Mouse (Mus musculus): ENCODE measurements around the gene Bhlhe41.

Gene Bhlhe41

GRCm38 (mm10) chr6:145865289-145865885, at the start of gene Bhlhe41:
TSS of gene Bhlhe41 (minus strand) at chr6:145865558.
- DNase-seq (ENCODE audit: low spot score in 2 of 2): peak in 1 of 2 experiments; percentile 22

DNA sequence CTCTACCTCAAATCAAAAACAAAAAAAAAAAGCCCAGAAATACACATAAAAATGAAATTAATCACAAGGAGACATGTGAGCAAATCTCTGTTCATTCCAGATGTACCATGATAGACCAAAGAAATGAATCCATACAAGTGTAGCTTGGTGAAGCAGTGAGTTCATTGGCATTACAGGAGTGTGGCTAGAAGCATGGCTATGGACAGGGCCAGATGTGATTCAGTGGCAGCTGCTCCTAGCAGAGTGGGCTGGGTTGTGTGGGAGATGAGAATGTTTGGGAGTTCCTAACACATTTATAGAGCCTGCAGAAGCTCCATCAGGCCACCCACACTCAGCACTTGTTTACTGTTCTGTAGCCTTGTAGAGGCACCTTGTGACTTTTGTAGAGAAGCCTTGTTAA, 46.9 kb upstream of the Bhlhe41 start:
- DNase-seq (ENCODE audit: low spot score in 2 of 2): no peak

GRCm38 (mm10) chr6:145910469-145911426, 45.4 kb upstream of the Bhlhe41 start:
- no peak for DNase-seq (ENCODE audit: low spot score in 2 of 2)

- no peak for DNase-seq (ENCODE audit: low spot score in 2 of 2)
Observed at GRCm38 (mm10) chr6:145909943-145910342, 44.6 kb upstream of the Bhlhe41 start.

- no peak for DNase-seq (ENCODE audit: low spot score in 2 of 2)
Observed at GRCm38 (mm10) chr6:145906096-145906890, 40.9 kb upstream of the Bhlhe41 start.

- DNase-seq (ENCODE audit: low spot score in 2 of 2): no peak
Observed at GRCm38 (mm10) chr6:145904616-145905015, 39.3 kb upstream of the Bhlhe41 start.

DNA sequence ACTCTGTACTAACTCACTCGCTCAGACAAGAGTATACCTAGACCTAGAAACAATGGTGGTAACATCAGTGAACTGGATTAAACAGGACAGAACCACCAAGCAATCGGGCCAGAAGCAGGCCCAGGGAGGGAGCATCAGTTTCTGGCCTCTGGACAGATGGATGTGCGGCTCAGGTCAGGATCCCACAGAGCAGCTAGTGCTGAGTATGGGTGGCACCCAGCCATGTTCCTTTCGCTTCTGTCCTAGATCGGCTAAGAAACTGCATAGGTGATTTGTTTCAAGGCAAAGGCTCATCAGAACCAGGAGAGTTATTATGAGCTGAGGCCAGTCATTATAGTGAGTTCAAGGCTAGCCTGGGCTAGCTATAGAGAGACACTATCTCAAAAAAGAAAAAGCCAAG, 38.8 kb upstream of the Bhlhe41 start:
- no peak for DNase-seq (ENCODE audit: low spot score in 2 of 2)

DNA sequence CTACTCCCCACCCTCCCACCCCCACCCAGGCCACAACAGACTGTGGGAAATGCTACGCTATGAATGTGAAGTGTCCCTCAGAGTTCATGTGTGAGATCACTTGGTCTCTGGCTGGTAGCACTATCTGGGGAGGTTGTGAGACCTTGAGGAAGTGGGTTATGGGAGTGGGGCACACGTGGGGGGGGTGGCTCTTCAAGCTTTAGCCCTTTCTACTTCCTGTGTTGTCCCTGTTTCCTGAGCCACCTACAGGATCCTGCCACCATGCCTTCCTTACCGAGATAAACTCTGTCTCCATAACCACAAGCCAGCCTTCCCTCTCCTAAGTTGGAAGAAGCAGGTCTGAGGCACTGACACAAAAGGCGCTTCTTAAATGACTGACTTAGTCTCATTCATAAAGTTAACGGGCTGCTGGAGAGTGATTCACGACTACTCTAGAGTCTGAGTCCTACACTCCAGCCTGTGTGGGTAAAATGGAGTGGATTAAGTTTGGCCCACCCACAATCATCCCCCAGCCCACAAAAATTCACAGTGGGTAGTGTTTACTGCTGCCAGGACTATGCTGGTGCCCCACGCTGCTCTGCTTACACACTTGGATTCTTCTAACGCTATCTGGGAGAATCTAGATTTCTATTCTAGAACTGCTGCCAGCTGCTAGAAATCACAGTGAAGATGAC, 29.4 kb upstream of the Bhlhe41 start:
- no peak for DNase-seq (ENCODE audit: low spot score in 2 of 2)

GRCm38 (mm10) chr6:145893366-145894021, 28.1 kb upstream of the Bhlhe41 start:
- peak; percentile 20 to 47 for DNase-seq (ENCODE audit: low spot score in 2 of 2)

DNA sequence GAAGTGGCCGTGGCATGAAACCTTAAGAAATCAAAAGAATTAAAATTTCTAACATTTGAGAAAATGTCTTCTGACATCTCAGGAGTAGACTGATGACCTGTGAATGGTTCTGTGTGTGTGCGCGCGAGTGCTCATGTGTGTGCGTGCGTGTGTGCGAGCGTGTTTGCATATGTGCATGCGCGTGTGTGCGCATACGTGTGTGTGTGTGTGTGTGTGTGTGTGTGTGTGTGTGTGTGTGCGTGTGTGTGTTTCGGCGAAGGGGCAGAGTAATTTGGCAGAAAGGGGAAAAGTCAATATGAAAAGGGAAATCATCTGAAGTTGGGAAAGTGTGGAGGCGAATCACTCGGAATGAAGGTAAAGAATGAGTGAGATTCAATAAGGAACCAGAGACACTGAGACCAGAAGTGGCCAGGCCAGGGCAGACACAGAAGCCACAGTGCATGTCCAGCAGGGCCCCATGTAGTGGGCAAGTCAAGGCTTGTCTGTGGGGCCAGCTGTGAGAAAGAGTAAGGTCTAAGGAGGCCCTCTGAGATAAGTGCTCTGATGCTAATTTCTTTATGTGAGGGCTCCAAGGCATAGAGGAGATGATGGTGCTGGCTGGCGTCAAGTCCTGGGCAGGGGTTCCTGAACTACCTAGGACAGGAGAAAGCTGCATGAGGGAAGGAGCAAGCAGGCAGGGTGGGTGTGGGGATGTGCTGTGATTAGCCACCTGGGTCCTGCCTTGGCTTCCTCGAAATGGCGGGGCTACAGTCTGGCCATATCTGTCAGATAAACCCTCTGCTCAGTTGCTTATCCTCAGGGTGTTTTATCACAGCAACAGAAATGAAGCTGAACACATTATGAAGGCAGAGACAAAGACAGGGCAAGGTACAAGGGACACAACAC, 27.3 kb upstream of the Bhlhe41 start:
- DNase-seq (ENCODE audit: low spot score in 2 of 2): no peak

DNA sequence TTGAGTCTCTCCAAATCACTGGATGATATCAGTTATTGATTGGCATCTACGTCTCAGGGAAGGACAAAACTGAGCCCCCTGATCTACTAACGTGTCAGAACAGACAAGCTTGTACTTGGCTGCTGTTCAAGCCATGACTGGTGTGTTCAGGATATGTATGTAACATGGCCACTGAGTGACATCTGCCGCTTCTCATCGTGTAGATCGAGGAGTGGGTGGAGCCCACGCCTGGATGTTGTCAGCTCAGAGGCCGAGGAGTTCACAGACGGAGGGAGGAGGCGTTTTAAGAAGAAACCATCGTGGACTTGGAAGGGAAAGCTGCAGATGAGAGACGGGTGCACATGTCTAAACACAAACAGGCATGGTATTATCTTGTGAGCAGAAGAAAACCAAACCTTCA, 26.6 kb upstream of the Bhlhe41 start:
- no peak for DNase-seq (ENCODE audit: low spot score in 2 of 2)

- DNase-seq (ENCODE audit: low spot score in 2 of 2): no peak
Observed at GRCm38 (mm10) chr6:145887719-145888118, 22.4 kb upstream of the Bhlhe41 start.

DNA sequence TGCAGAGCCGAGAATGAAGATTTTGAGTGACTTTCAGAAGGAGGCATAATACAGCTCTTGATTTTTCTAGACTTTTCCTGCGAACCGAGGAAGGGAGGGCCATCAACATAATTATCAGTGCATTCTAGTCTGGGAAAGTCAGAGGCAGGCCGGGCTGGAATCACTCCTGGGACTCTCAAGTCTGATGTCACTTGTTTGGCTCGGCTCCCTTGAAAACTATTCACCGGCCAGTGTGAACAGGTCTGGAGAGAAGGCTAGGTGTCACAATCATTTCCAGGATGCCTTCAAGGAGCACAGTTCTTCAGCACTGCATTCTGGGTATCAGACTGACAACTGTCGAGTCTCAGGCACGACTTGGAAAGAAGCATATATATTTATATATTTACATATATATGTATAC, 20.9 kb upstream of the Bhlhe41 start:
- DNase-seq (ENCODE audit: low spot score in 2 of 2): no peak

DNA sequence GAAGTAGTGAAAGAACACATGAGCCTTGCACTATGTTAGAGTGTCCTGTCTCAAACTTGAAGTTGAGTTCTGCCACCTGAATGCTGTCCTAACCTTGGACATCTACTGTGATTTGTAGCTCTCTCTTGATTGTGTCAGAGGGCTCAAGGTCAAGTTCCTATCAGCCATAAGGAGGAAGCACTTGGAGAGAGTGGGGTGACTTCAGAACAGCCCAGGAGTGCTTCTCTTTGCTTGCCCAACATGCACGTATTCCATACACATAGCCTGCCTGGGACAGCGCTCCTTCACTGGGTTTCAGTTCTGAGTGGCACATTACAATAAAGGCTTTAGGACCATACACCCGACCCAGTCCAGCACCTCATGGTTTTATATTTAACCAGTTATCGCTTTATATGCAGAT, 19.7 kb upstream of the Bhlhe41 start:
- DNase-seq (ENCODE audit: low spot score in 2 of 2): no peak

- no peak for DNase-seq (ENCODE audit: low spot score in 2 of 2)
Observed at GRCm38 (mm10) chr6:145883668-145884067, 18.3 kb upstream of the Bhlhe41 start.

- no peak for DNase-seq (ENCODE audit: low spot score in 2 of 2)
Observed at GRCm38 (mm10) chr6:145883010-145883409, 17.7 kb upstream of the Bhlhe41 start.

DNA sequence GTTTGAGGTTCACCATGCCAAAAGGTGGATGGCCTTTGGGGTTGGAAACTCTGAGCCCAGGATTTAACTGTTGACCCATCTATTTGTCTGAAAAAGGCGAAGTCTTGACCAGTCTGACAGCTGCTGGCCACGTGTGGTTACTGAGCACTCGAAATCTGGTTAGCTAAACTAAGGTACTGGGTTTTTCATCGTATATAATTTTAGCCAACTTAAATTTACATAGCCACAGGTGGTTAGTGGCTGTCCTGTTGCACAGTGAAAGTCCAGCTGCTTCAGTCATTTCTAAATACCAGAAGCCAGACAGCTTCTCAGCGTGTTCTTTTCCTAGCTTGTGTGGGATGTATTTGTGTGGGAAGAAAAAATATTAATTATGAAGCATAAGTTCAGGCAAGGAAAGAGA, 15.3 kb upstream of the Bhlhe41 start:
- DNase-seq (ENCODE audit: low spot score in 2 of 2): no peak

DNA sequence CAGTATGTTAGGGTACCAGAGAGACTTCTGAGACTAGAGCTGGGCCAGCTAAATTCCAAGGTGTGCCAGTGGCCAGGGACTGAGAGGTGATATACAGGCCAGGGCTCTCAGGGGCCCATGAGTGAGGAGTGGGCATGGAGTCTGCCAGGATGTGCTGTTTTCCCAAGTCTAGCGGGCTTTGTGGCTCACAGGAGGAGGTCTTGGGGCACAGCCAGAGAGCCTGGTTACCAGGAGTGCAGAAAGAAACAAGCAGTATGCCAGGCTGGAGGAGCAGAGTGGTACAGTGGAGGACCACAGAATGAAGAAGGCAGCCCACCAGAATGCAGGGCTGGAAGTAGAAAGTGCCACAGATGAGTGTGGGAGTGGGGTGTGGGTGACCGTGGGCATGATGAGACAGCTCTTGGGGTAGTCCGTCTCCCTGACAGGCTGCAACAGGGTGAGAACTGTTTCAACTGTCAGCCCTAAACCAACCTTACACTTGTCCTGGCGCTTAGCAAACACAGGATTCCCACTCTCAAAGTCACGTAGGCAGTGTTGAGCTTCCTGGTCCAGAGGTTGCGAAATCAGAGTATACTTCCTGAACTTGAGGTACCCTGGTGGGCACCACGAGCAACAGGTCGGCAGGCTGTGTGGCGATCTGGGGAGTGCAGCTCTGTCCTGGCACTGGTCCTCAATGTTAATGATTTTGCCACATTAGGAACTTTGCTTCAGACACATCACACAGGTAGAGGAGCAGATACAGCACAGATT, 11.8 kb upstream of the Bhlhe41 start:
- no peak for DNase-seq (ENCODE audit: low spot score in 2 of 2)

DNA sequence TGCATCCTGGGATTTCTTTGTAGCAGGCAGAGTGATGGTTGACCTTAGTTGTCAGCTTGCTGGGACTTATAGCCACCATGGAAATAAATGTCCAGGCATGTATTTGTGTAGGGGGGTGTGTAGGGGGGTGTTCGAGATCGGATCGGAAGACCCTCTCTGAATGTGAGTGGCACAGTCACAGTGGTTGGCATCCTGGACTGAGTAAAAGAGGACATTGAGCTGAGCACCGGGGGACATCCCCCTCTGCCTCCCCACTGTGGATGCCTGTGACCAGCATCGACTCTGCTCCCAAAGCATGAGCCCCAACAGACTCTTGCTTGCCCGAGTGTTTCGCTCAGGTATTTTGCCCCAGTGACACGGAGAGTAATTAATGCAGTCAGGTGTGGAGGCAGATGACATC, 8.0 kb upstream of the Bhlhe41 start:
- DNase-seq (ENCODE audit: low spot score in 2 of 2): no peak
